Mouse (Mus musculus) testis, adult 2 months (tissue): ENCODE data around the gene Reps1. TPM values are rescaled to one million over a fixed set of nuclear protein-coding genes. Genes with fewer than 3 reads are reported as not detected.

ENCODE experiments used
- H3K27ac ChIP-seq: fragments of 200-500 bp; 2 replicates; pipeline ENCODE4 v1.5.1; 2012; ENCODE audit warnings: low read depth, low read length; ENCODE audit not compliant: control insufficient read depth, insufficient read depth
- H3K27me3 ChIP-seq: fragments of 200-500 bp; 2 replicates; pipeline ENCODE4 v1.6.1; 2012; ENCODE audit warnings: mild to moderate bottlenecking, low read length, moderate library complexity; ENCODE audit not compliant: control insufficient read depth, insufficient read depth
- H3K36me3 ChIP-seq: fragments of 200-500 bp; 2 replicates; pipeline ENCODE4 v1.6.1; 2012; ENCODE audit warnings: mild to moderate bottlenecking, low read length; ENCODE audit not compliant: control insufficient read depth, insufficient read depth
- H3K4me1 ChIP-seq: fragments of 200-500 bp; 2 replicates; pipeline ENCODE4 v1.6.1; 2012; ENCODE audit warnings: low read length; ENCODE audit not compliant: control insufficient read depth, insufficient read depth
- H3K4me3 ChIP-seq: fragments of 200-500 bp; 2 replicates; pipeline ENCODE4 v1.5.1; 2012; ENCODE audit warnings: low read depth, mild to moderate bottlenecking, low read length, moderate library complexity, mixed read lengths; ENCODE audit not compliant: control insufficient read depth
- CTCF ChIP-seq: fragments of 200-500 bp; IDR thresholded peaks from 2 replicates; pipeline ENCODE4 v1.5.1; 2012; ENCODE audit warnings: low read depth, mild to moderate bottlenecking, inconsistent platforms, low read length, moderate library complexity; ENCODE audit not compliant: control insufficient read depth, insufficient read depth, insufficient replicate concordance
- POLR2A ChIP-seq: fragments of 200-500 bp; IDR thresholded peaks from 2 replicates; pipeline ENCODE4 v1.6.1; 2012; ENCODE audit warnings: low read depth, mild to moderate bottlenecking, inconsistent platforms, low read length, moderate library complexity; ENCODE audit not compliant: control insufficient read depth
- polyA plus RNA-seq: library from polyadenylated mRNA; depleted of rRNA; stranded (reverse); fragments of >200 nt; gene quantifications from 2 replicates; pipeline ENCODE4 v1.2.3, GENCODE M21; 2012; rRNA removed

Gene Reps1
- polyA plus RNA-seq, 1 experiment, result 52.8 TPM

GRCm38 (mm10) chr10:18139615-18140014 is 84.0 kb downstream of the Reps1 start:
- TF ChIP-seq CTCF (no peak), POLR2A (no peak)
- no peak overlapping the region for H3K4me3 ChIP-seq
- H3K27ac ChIP-seq, result no peak overlapping the region
- no peaks in the 10 kb centered on the region for H3K36me3 ChIP-seq
- H3K4me1 ChIP-seq, result no peaks in the 10 kb centered on the region
- H3K27me3 ChIP-seq, result no peaks in the 10 kb centered on the region

- Histone ChIP-seq H3K27ac (no peak overlapping the region), H3K36me3 (no peaks in the 10 kb centered on the region), H3K4me3 (no peak overlapping the region), H3K27me3 (no peaks in the 10 kb centered on the region), H3K4me1 (no peaks in the 10 kb centered on the region)
- TF ChIP-seq CTCF (no peak), POLR2A (no peak)
These were observed 85.7 kb downstream of the Reps1 start for GRCm38 (mm10) chr10:18141389-18141788.

- no peak overlapping the region for H3K27ac ChIP-seq
- no peaks in the 10 kb centered on the region for H3K4me1 ChIP-seq
- H3K27me3 ChIP-seq, result no peaks in the 10 kb centered on the region
- TF ChIP-seq CTCF (no peak), POLR2A (no peak)
- no peaks in the 10 kb centered on the region for H3K36me3 ChIP-seq
- no peak overlapping the region for H3K4me3 ChIP-seq
These were observed 86.6 kb downstream of the Reps1 start for GRCm38 (mm10) chr10:18142231-18142630.

- H3K36me3 ChIP-seq, result no peaks in the 10 kb centered on the region
- H3K27ac ChIP-seq, result no peak overlapping the region
- no peaks in the 10 kb centered on the region for H3K27me3 ChIP-seq
- H3K4me3 ChIP-seq, result no peak overlapping the region
- TF ChIP-seq CTCF, result no peak
- no peak for TF ChIP-seq POLR2A
- no peaks in the 10 kb centered on the region for H3K4me1 ChIP-seq
These were observed 91.6 kb downstream of the Reps1 start for GRCm38 (mm10) chr10:18147224-18147623.

- Histone ChIP-seq H3K4me1 (no peaks in the 10 kb centered on the region), H3K27ac (peak overlapping the region; percentile 76), H3K4me3 (no peak overlapping the region), H3K27me3 (no peaks in the 10 kb centered on the region), H3K36me3 (no peaks in the 10 kb centered on the region)
- no peak for TF ChIP-seq CTCF
- no peak for TF ChIP-seq POLR2A
These were observed 106.8 kb downstream of the Reps1 start for GRCm38 (mm10) chr10:18162435-18162971.

Other genes with a start within 250 kb of the Reps1 start
- gene Heca, start 107.8 kb upstream of the Reps1 start, polyA plus RNA-seq, result 9.7 and 10.9 TPM in 2 replicates
- gene Abracl, start 32.6 kb upstream of the Reps1 start, polyA plus RNA-seq, result 5.8 and 6.9 TPM in 2 replicates
- gene Ect2l, start 155.0 kb downstream of the Reps1 start, polyA plus RNA-seq, result 0.16 and 0.43 TPM in 2 replicates
- gene Ccdc28a, start 179.1 kb downstream of the Reps1 start, polyA plus RNA-seq, result 84.1 and 90.1 TPM in 2 replicates